Mouse (Mus musculus) gastrocnemius, postnatal 4 days (tissue): ENCODE data around the gene Gm10663. TPM values are rescaled to one million over a fixed set of nuclear protein-coding genes. Genes with fewer than 3 reads are reported as not detected.
A peak's percentile ranks its signal among the peaks of the same experiment; 100 is the strongest.

ENCODE experiments used
- DNase-seq, 2 experiments: peaks; one replicate each; pipeline ENCODE4 v3.0.0; 2021 to 2022; ENCODE audit warnings: low spot score in 2 of 2, mixed read lengths in 2 of 2
- microRNA-seq: library from miRNA; unstranded; fragments of <30 nt; microRNA quantifications from one replicate; pipeline ENCODE4 v1.2.0, GENCODE M21; 2021
- total RNA-seq, 2 experiments: library from RNA; stranded (reverse); gene quantifications; 2 replicates each; pipeline ENCODE4 v1.2.3; 2021

Gene Gm10663
- total RNA-seq, 2 experiments from 2014 or later = not detected

GRCm38 (mm10) chr8:65085680-65086079 lies 10.8 kb downstream of the Gm10663 start:
- DNase-seq = no peak

- DNase-seq = no peak
Measured at GRCm38 (mm10) chr8:65087711-65088110, 12.9 kb downstream of the Gm10663 start.

- DNase-seq = no peak
Measured at GRCm38 (mm10) chr8:65088120-65088519, 13.3 kb downstream of the Gm10663 start.

- DNase-seq = no peak
Measured at GRCm38 (mm10) chr8:65089781-65090180, 14.9 kb downstream of the Gm10663 start.

- DNase-seq = no peak
Measured at GRCm38 (mm10) chr8:65097760-65098415, 23.1 kb downstream of the Gm10663 start.

GRCm38 (mm10) chr8:65099735-65100134 lies 24.9 kb downstream of the Gm10663 start:
- DNase-seq = no peak

GRCm38 (mm10) chr8:65103632-65104031 lies 28.8 kb downstream of the Gm10663 start:
- no peak for DNase-seq

GRCm38 (mm10) chr8:65104041-65104440 lies 29.2 kb downstream of the Gm10663 start:
- no peak for DNase-seq

GRCm38 (mm10) chr8:65107936-65108718 lies 33.3 kb downstream of the Gm10663 start:
- no peak for DNase-seq

GRCm38 (mm10) chr8:65108936-65109335 lies 34.1 kb downstream of the Gm10663 start:
- DNase-seq = no peak

- DNase-seq = peak; percentile 30 to 65
Measured at GRCm38 (mm10) chr8:65110285-65110691, 35.5 kb downstream of the Gm10663 start.

GRCm38 (mm10) chr8:65112092-65112491 lies 37.3 kb downstream of the Gm10663 start:
- DNase-seq = no peak

GRCm38 (mm10) chr8:65126014-65126413 lies 51.2 kb downstream of the Gm10663 start:
- DNase-seq = no peak

- DNase-seq = no peak
Measured at GRCm38 (mm10) chr8:65126454-65126853, 51.6 kb downstream of the Gm10663 start.

Small RNA genes within 50 kb of the gene (microRNA-seq; reads per million reads assigned to microRNA genes)
- not detected for gene Gm24333

Other genes with a start within 250 kb of the Gm10663 start
- gene Klhl2, start 225.0 kb upstream of the Gm10663 start, total RNA-seq = 1 to 10 TPM; 7.9 to 10.0 TPM
- 10 to 100 TPM; 11.5 to 13.0 TPM for gene Tmem192, start 127.8 kb upstream of the Gm10663 start, total RNA-seq
- not detected for gene Trim75, start 87.2 kb upstream of the Gm10663 start, total RNA-seq
- not detected for gene Trim61, start 56.5 kb upstream of the Gm10663 start, total RNA-seq
- not detected for gene Trim60, start 56.4 kb upstream of the Gm10663 start, total RNA-seq
- not detected for gene Apela, start 37.7 kb upstream of the Gm10663 start, total RNA-seq
- gene BC030870, start 54.5 kb downstream of the Gm10663 start, total RNA-seq = not detected